Mouse (Mus musculus) natural killer cell, adult 2 months (primary cell): ENCODE results near the gene Vapa.
"Not testable (repeated sequence)": the region's sequence is repeated elsewhere in the genome, so short reads cannot be mapped to it uniquely, and the experiment has no call there.

ENCODE experiments used
- DNase-seq, 2 experiments: peaks; one replicate each; pipeline ENCODE4 v3.0.0; 2022; ENCODE audit warnings: low spot score in 2 of 2

Vapa gene

GRCm38 (mm10) chr17:65563345-65563744, 50.0 kb downstream of the Vapa start:
- DNase-seq, result no peak

GRCm38 (mm10) chr17:65562761-65563160, 50.6 kb downstream of the Vapa start:
- DNase-seq, result peak; percentile 19 to 38

- DNase-seq, result peak in 1 of 2 experiments; percentile 12
These were observed 51.9 kb downstream of the Vapa start for GRCm38 (mm10) chr17:65561361-65562015.

- peak; percentile 26 to 49 for DNase-seq
These were observed 54.1 kb downstream of the Vapa start for GRCm38 (mm10) chr17:65559273-65559672.

- DNase-seq, result no peak
These were observed 54.6 kb downstream of the Vapa start for GRCm38 (mm10) chr17:65558788-65559187.

GRCm38 (mm10) chr17:65558217-65558616, 55.1 kb downstream of the Vapa start:
- DNase-seq, result peak; percentile 18 to 32

- no peak for DNase-seq
These were observed 56.1 kb downstream of the Vapa start for GRCm38 (mm10) chr17:65557212-65557611.

- DNase-seq, result no peak
These were observed 56.6 kb downstream of the Vapa start for GRCm38 (mm10) chr17:65556798-65557197.

- no peak for DNase-seq
These were observed 60.8 kb downstream of the Vapa start for GRCm38 (mm10) chr17:65552426-65552997.

GRCm38 (mm10) chr17:65550357-65550756, 63.0 kb downstream of the Vapa start:
- no peak for DNase-seq

GRCm38 (mm10) chr17:65548698-65549365, 64.5 kb downstream of the Vapa start:
- DNase-seq, result no peak

GRCm38 (mm10) chr17:65546221-65546620, 67.1 kb downstream of the Vapa start:
- DNase-seq, result peak in 1 of 2 experiments; percentile 22

- peak in 1 of 2 experiments; percentile 3 for DNase-seq
These were observed 72.7 kb downstream of the Vapa start, which contains the start of gene Tmem232 for GRCm38 (mm10) chr17:65540441-65541272. Gene Tmem232, minus strand, starts transcription at chr17:65540782.

GRCm38 (mm10) chr17:65536156-65536555, 77.2 kb downstream of the Vapa start:
- peak; percentile 13 to 25 for DNase-seq

GRCm38 (mm10) chr17:65532381-65532780, 81.0 kb downstream of the Vapa start:
- DNase-seq, result not testable (repeated sequence)
